Comparison of ENCODE assay signal across 11 mouse cellular contexts in genomic region chr16:4598891-4599543, GRCm38 (mm10). TPM values are rescaled to one million over a fixed set of nuclear protein-coding genes. Genes with fewer than 3 reads are reported as not detected.
A peak's percentile ranks its signal among the peaks of the same experiment; 100 is the strongest.
DNase-seq lines count a peak whose midpoint lies in the region; ATAC-seq and TF ChIP-seq lines count a peak whose summit lies in the region.
"Had no signal": no experiment of that assay in that cellular context is flagged by ENCODE, and none has a peak within 500 bp of the region (broad histone marks: within the 10 kb centered on the region; RNA-seq: fewer than 3 reads in every experiment).

No protein-coding gene starts in this region.

- no peaks in the 10 kb centered on the region for H3K27me3 ChIP-seq in lung, embryonic 14.5 days (ENCODE audit: insufficient read depth, low read length)

- peak; percentile 60 for DNase-seq in embryo, embryonic 10 days (ENCODE audit: low spot score)
- no peak for DNase-seq in embryo, embryonic 9.5 days (ENCODE audit: extremely low spot score)
- no peak for DNase-seq in lung, embryonic 14.5 days
- DNase-seq in lung, postnatal 14 days = no peak
- DNase-seq in kidney, postnatal 10 days = peak; percentile 54
- DNase-seq in retina, postnatal 1 day = peak; percentile 80
- no peak for DNase-seq in thymus, postnatal 10 days (ENCODE audit: low spot score in 2 of 2)
- DNase-seq: spleen, adult 18-20 months had no signal

- peak overlapping the region; percentile 33; the same call in 1 of the 2 replicates for H3K4me2 ChIP-seq in lung, embryonic 14.5 days

- H3K9ac ChIP-seq in lung, embryonic 14.5 days = peak overlapping the region; percentile 29; the same call in 1 of the 2 replicates

- no peak for ATAC-seq in lung, embryonic 14.5 days (ENCODE audit: insufficient read depth)
- no peak for ATAC-seq in megakaryocyte, adult 5-6 weeks (ENCODE audit: poor library complexity, severe bottlenecking)

- no peak for TF ChIP-seq CTCF in lung, embryonic 14.5 days (IDR thresholded peaks at IDR 0.05; ENCODE audit: low read depth)

- no peaks in the 10 kb centered on the region; the same call in 1 of the 2 replicates for H3K36me3 ChIP-seq in lung, embryonic 14.5 days (ENCODE audit: insufficient read depth)

- H3K27ac ChIP-seq in lung, embryonic 14.5 days (ENCODE audit: low read depth) = 0 out of 2 replicates have a peak overlapping the region, but pooled peaks have one; percentile 48

- 27% methylated on average over 6 of the region's 6 CpGs for WGBS in lung, embryonic 14.5 days

- no peak overlapping the region for H3K4me3 ChIP-seq in lung, embryonic 14.5 days (ENCODE audit: low read depth, low read length)
- H3K4me3 ChIP-seq: erythroblast, embryonic 14.5 days; megakaryocyte, embryonic 14.5 days had no signal

- H3K4me1 ChIP-seq in lung, embryonic 14.5 days (ENCODE audit: insufficient read depth) = peaks cover 42% of the 10 kb centered on the region

- H3K9me3 ChIP-seq in lung, embryonic 14.5 days (ENCODE audit: low read depth, low read length) = no peaks in the 10 kb centered on the region
- H3K9me3 ChIP-seq: megakaryocyte, embryonic 14.5 days had no signal

RNA-seq across cellular contexts. Expression of gene Glis2, which starts 4.5 kb away (rescaled TPM):
- polyA plus RNA-seq in lung, embryonic 14.5 days (2014; fragmentation: Nextera tagmentation; extraction: Ambion mirVana) = 24.4 and 29.2 TPM in 2 replicates
- 0.80 TPM in 2 replicates for total RNA-seq in megakaryocyte, adult 5-6 weeks (2015)
- 0.28 and 0.51 TPM in 2 replicates for total RNA-seq in megakaryocyte, adult 5-6 weeks (2017)

RNA-seq across cellular contexts. Expression of gene Pam16, which starts 25.8 kb away (rescaled TPM):
- 81.9 and 86.3 TPM in 2 replicates for polyA plus RNA-seq in lung, embryonic 14.5 days (2014; fragmentation: Nextera tagmentation; extraction: Ambion mirVana)
- total RNA-seq in megakaryocyte, adult 5-6 weeks (2015) = 30.8 and 42.8 TPM in 2 replicates
- total RNA-seq in megakaryocyte, adult 5-6 weeks (2017) = 18.1 and 24.3 TPM in 2 replicates

RNA-seq across cellular contexts. Expression of gene Tfap4, which starts 39.4 kb away (rescaled TPM):
- 23.0 and 24.1 TPM in 2 replicates for polyA plus RNA-seq in lung, embryonic 14.5 days (2014; fragmentation: Nextera tagmentation; extraction: Ambion mirVana)
- total RNA-seq in megakaryocyte, adult 5-6 weeks (2015) = 10.1 and 11.1 TPM in 2 replicates
- 12.6 and 12.8 TPM in 2 replicates for total RNA-seq in megakaryocyte, adult 5-6 weeks (2017)

RNA-seq across cellular contexts. Expression of gene Vasn, which starts 40.7 kb away (rescaled TPM):
- polyA plus RNA-seq in lung, embryonic 14.5 days (2014; fragmentation: Nextera tagmentation; extraction: Ambion mirVana) = 23.1 and 23.5 TPM in 2 replicates
- total RNA-seq in megakaryocyte, adult 5-6 weeks (2015) = not detected in 2 replicates
- 0.12 TPM in 1 of 2 replicates, not detected in the other for total RNA-seq in megakaryocyte, adult 5-6 weeks (2017)

RNA-seq across cellular contexts. Expression of gene Dnaja3, which starts 40.8 kb away (rescaled TPM):
- 58.7 and 59.3 TPM in 2 replicates for polyA plus RNA-seq in lung, embryonic 14.5 days (2014; fragmentation: Nextera tagmentation; extraction: Ambion mirVana)
- 10.1 and 11.9 TPM in 2 replicates for total RNA-seq in megakaryocyte, adult 5-6 weeks (2015)
- total RNA-seq in megakaryocyte, adult 5-6 weeks (2017) = 26.1 and 27.8 TPM in 2 replicates

Comparison
In these comparisons a context has a peak if more than half of its experiments do, and no peak if none do; other contexts are left out.
1. DNase-seq: peak in embryo, embryonic 10 days (single experiment), kidney, postnatal 10 days (single experiment) and retina, postnatal 1 day (single experiment); none in embryo, embryonic 9.5 days (single experiment), lung, embryonic 14.5 days (single experiment), lung, postnatal 14 days (single experiment) and thymus, postnatal 10 days (0 of 2).